Mouse (Mus musculus): ENCODE data around the gene Zscan4-ps1.
"Not testable (repeated sequence)": the region's sequence is repeated elsewhere in the genome, so short reads cannot be mapped to it uniquely, and the experiment has no call there.

The Zscan4-ps1 gene

GRCm38 (mm10) chr7:11069591-11069990, at the start of gene Zscan4-ps1:
Gene Zscan4-ps1, minus strand, starts transcription at chr7:11069691.
- DNase-seq (ENCODE audit: low spot score in 2 of 2) = not testable (repeated sequence)
